Mouse (Mus musculus): Measurements from ENCODE around the gene Tspan32.

Tspan32 gene

GRCm38 (mm10) chr7:143004727-143005343 is at the start of gene Tspan32:
Gene Tspan32 (plus strand): TSS chr7:143005046.
- DNase-seq (ENCODE audit: low spot score in 2 of 2), result peak in 1 of 2 experiments; percentile 74

GRCm38 (mm10) chr7:142956018-142956417 is 48.8 kb upstream of the Tspan32 start:
- DNase-seq (ENCODE audit: low spot score in 2 of 2), result no peak

- DNase-seq (ENCODE audit: low spot score in 2 of 2), result no peak
Measured at GRCm38 (mm10) chr7:142958817-142959216, 46.0 kb upstream of the Tspan32 start.

- DNase-seq (ENCODE audit: low spot score in 2 of 2), result no peak
Measured at GRCm38 (mm10) chr7:142959752-142960151, 45.1 kb upstream of the Tspan32 start.

GRCm38 (mm10) chr7:142967414-142967883 is 37.4 kb upstream of the Tspan32 start:
- DNase-seq (ENCODE audit: low spot score in 2 of 2), result peak in 1 of 2 experiments; percentile 34

GRCm38 (mm10) chr7:142967884-142968808 is 36.7 kb upstream of the Tspan32 start:
- peak; percentile 14 to 44 for DNase-seq (ENCODE audit: low spot score in 2 of 2)

- DNase-seq (ENCODE audit: low spot score in 2 of 2), result no peak
Measured at GRCm38 (mm10) chr7:142968809-142969511, 35.9 kb upstream of the Tspan32 start, which contains the start of gene Ascl2. Gene Ascl2 (minus strand): TSS chr7:142969264.

- no peak for DNase-seq (ENCODE audit: low spot score in 2 of 2)
Measured at GRCm38 (mm10) chr7:142981908-142982307, 22.9 kb upstream of the Tspan32 start.

- DNase-seq (ENCODE audit: low spot score in 2 of 2), result no peak
Measured at GRCm38 (mm10) chr7:142985146-142985545, 19.7 kb upstream of the Tspan32 start.

GRCm38 (mm10) chr7:142987718-142988117 is 17.1 kb upstream of the Tspan32 start:
- DNase-seq (ENCODE audit: low spot score in 2 of 2), result no peak

- DNase-seq (ENCODE audit: low spot score in 2 of 2), result no peak
Measured at GRCm38 (mm10) chr7:142995004-142995403, 9.8 kb upstream of the Tspan32 start.

- peak; percentile 16 to 65 for DNase-seq (ENCODE audit: low spot score in 2 of 2)
Measured at GRCm38 (mm10) chr7:142995630-142996338, 9.1 kb upstream of the Tspan32 start.

- peak in 1 of 2 experiments; percentile 21 for DNase-seq (ENCODE audit: low spot score in 2 of 2)
Measured at GRCm38 (mm10) chr7:142996998-142997397, 7.8 kb upstream of the Tspan32 start.

GRCm38 (mm10) chr7:142997403-142998150 is 7.3 kb upstream of the Tspan32 start:
- peak in 1 of 2 experiments; percentile 18 for DNase-seq (ENCODE audit: low spot score in 2 of 2)

- DNase-seq (ENCODE audit: low spot score in 2 of 2), result peak in 1 of 2 experiments; percentile 74
Measured at GRCm38 (mm10) chr7:143002679-143003078, 2.2 kb upstream of the Tspan32 start.

GRCm38 (mm10) chr7:143005344-143006096 is 674 bp downstream of the Tspan32 start:
- DNase-seq (ENCODE audit: low spot score in 2 of 2), result peak in 1 of 2 experiments; percentile 67

GRCm38 (mm10) chr7:143006097-143006755 is 1.4 kb downstream of the Tspan32 start:
- DNase-seq (ENCODE audit: low spot score in 2 of 2), result peak; percentile 72 to 79

GRCm38 (mm10) chr7:143006756-143007598 is 2.1 kb downstream of the Tspan32 start:
- DNase-seq (ENCODE audit: low spot score in 2 of 2), result peak; percentile 56 to 68
